Mouse (Mus musculus): ENCODE data around the gene Gse1.

DNA sequence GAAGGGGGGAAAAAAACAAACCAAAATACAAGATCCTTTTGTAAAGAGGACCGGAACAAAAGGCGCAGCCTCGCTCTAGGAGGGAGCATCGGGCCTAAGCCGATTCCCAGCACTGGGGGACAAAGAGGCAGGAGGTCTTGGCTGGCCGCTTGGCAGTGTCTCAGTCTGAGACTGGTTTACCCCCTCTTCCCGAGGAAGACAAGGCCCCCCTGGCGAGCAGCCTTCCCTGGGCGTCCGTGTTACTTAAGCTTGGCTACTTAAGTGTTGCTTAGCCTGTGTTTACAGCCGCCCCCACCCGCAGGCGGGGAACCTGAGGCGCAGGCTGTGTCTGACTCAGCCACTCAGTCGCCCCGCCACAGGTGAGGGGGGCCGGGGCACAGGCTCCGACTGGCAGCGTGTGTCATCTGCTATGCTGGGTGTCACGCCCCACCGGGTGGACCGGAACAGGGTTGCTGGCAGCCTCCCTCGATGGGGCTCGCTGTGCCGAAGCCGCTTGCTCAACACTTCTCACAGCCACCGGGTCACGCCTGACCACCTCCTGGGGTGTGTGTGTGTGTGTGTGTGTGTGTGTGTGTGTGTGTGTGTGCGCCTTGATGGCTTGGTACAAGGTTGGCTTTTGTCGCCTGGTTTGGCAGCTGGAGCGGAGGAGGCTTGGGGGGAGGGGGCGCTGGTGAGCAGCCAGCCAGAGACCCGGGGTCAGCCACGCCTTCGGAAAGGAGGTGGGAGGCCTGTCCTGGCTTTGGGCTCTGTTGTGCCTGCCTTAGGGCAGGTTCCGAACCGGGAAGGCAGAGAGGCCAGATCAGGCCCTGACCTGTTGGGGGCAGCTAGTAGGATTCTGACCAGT, 310.4 kb downstream of the Gse1 start:
- TF ChIP-seq TAL1 (IDR thresholded peaks at IDR 0.05; ENCODE audit: low read length) (no peak), GATA1 (IDR thresholded peaks at IDR 0.05; ENCODE audit: low read length) (no peak)
